Mouse (Mus musculus): ENCODE results near the gene Per3.

Gene Per3

GRCm38 (mm10) chr4:151044037-151044943 is at the start of gene Per3:
TSS of gene Per3 (minus strand) at chr4:151044665.
- peak; percentile 99 for DNase-seq (ENCODE audit: low spot score)

GRCm38 (mm10) chr4:151089270-151089669 is 44.8 kb upstream of the Per3 start, which contains the start of gene Gm13090:
TSS of gene Gm13090 (plus strand) at chr4:151089570.
- DNase-seq (ENCODE audit: low spot score): no peak

- DNase-seq (ENCODE audit: low spot score): no peak
These were observed 44.4 kb upstream of the Per3 start for GRCm38 (mm10) chr4:151088819-151089218.

- DNase-seq (ENCODE audit: low spot score): no peak
These were observed 42.9 kb upstream of the Per3 start for GRCm38 (mm10) chr4:151087358-151087757.

GRCm38 (mm10) chr4:151083027-151083426 is 38.6 kb upstream of the Per3 start:
- DNase-seq (ENCODE audit: low spot score): no peak

GRCm38 (mm10) chr4:151081977-151082376 is 37.5 kb upstream of the Per3 start:
- no peak for DNase-seq (ENCODE audit: low spot score)

- DNase-seq (ENCODE audit: low spot score): no peak
These were observed 36.9 kb upstream of the Per3 start for GRCm38 (mm10) chr4:151081355-151081754.

- no peak for DNase-seq (ENCODE audit: low spot score)
These were observed 30.4 kb upstream of the Per3 start for GRCm38 (mm10) chr4:151074817-151075216.

- peak; percentile 88 for DNase-seq (ENCODE audit: low spot score)
These were observed 28.8 kb upstream of the Per3 start for GRCm38 (mm10) chr4:151073108-151073744.

GRCm38 (mm10) chr4:151070962-151071361 is 26.5 kb upstream of the Per3 start:
- no peak for DNase-seq (ENCODE audit: low spot score)

GRCm38 (mm10) chr4:151068751-151069150 is 24.3 kb upstream of the Per3 start:
- no peak for DNase-seq (ENCODE audit: low spot score)

GRCm38 (mm10) chr4:151059566-151059965 is 15.1 kb upstream of the Per3 start:
- DNase-seq (ENCODE audit: low spot score): no peak

- no peak for DNase-seq (ENCODE audit: low spot score)
These were observed 14.2 kb upstream of the Per3 start for GRCm38 (mm10) chr4:151058634-151059033.

- DNase-seq (ENCODE audit: low spot score): peak; percentile 99
These were observed 13.2 kb upstream of the Per3 start, which contains the start of gene Vamp3 for GRCm38 (mm10) chr4:151057347-151058321. TSS of gene Vamp3 (minus strand) at chr4:151057963.

- DNase-seq (ENCODE audit: low spot score): no peak
These were observed 6.7 kb upstream of the Per3 start for GRCm38 (mm10) chr4:151051162-151051561.

- DNase-seq (ENCODE audit: low spot score): no peak
These were observed 2.1 kb upstream of the Per3 start for GRCm38 (mm10) chr4:151046524-151046923.

GRCm38 (mm10) chr4:151044944-151045570 is 592 bp upstream of the Per3 start:
- DNase-seq (ENCODE audit: low spot score): peak; percentile 69

- peak; percentile 27 for DNase-seq (ENCODE audit: low spot score)
These were observed 1.2 kb downstream of the Per3 start for GRCm38 (mm10) chr4:151043281-151043680.

- no peak for DNase-seq (ENCODE audit: low spot score)
These were observed 3.0 kb downstream of the Per3 start for GRCm38 (mm10) chr4:151041506-151041905.

- DNase-seq (ENCODE audit: low spot score): no peak
These were observed 6.7 kb downstream of the Per3 start for GRCm38 (mm10) chr4:151037800-151038199.

GRCm38 (mm10) chr4:151036521-151036920 is 7.9 kb downstream of the Per3 start:
- no peak for DNase-seq (ENCODE audit: low spot score)

Measured in layer of hippocampus, adult 11-12 months (tissue).